Mouse (Mus musculus) ES-Bruce4 (cell line): Measurements from ENCODE around the gene Wdr47. TPM values are rescaled to one million over a fixed set of nuclear protein-coding genes. Genes with fewer than 3 reads are reported as not detected.
"Not testable (repeated sequence)": the region's sequence is repeated elsewhere in the genome, so short reads cannot be mapped to it uniquely, and the experiment has no call there.

Source experiments
- H3K27ac ChIP-seq: 2 replicates; pipeline ENCODE4 v1.5.1; 2012; ENCODE audit warnings: low read length, inconsistent platforms; ENCODE audit not compliant: insufficient read depth
- H3K27me3 ChIP-seq: 2 replicates; pipeline ENCODE4 v1.6.1; 2012; ENCODE audit warnings: mild to moderate bottlenecking, low read length, inconsistent platforms; ENCODE audit not compliant: control insufficient read depth, poor library complexity, insufficient read depth, severe bottlenecking
- H3K36me3 ChIP-seq: 2 replicates; pipeline ENCODE4 v1.6.1; 2012; ENCODE audit warnings: inconsistent platforms, mild to moderate bottlenecking, low read length, moderate library complexity; ENCODE audit not compliant: control insufficient read depth, poor library complexity, insufficient read depth, severe bottlenecking
- H3K4me1 ChIP-seq: one replicate; pipeline ENCODE4 v1.8.1; 2011; ENCODE audit warnings: low read length; ENCODE audit not compliant: control insufficient read depth, insufficient read depth
- H3K4me3 ChIP-seq: 2 replicates; pipeline ENCODE4 v1.5.1; 2011; ENCODE audit warnings: low read depth, mild to moderate bottlenecking, low read length
- H3K9ac ChIP-seq: 2 replicates; pipeline ENCODE4 v1.6.1; 2012; ENCODE audit warnings: low read depth, mild to moderate bottlenecking, inconsistent platforms; ENCODE audit not compliant: poor library complexity, severe bottlenecking
- H3K9me3 ChIP-seq: replicated peaks from 2 replicates; pipeline ENCODE4 v1.6.1; 2012; ENCODE audit warnings: mild to moderate bottlenecking, low read length, inconsistent platforms; ENCODE audit not compliant: control insufficient read depth, poor library complexity, insufficient read depth, severe bottlenecking
- CTCF ChIP-seq: IDR thresholded peaks from one replicate; pipeline ENCODE4 v1.8.1; 2011; ENCODE audit warnings: low read depth, low read length
- EP300 ChIP-seq: IDR thresholded peaks from 2 replicates; pipeline ENCODE4 v1.6.1; 2011; ENCODE audit warnings: low read depth, low read length; ENCODE audit not compliant: insufficient read depth
- POLR2A ChIP-seq: IDR thresholded peaks from one replicate; pipeline ENCODE4 v1.8.1; 2011; ENCODE audit warnings: low read length; ENCODE audit not compliant: insufficient read depth
- polyA plus RNA-seq: library from polyadenylated mRNA; stranded (reverse); fragments of >200 nt; gene quantifications from 2 replicates; pipeline ENCODE4 v1.2.4, GENCODE M21; 2011; ENCODE audit warnings: low read depth; ENCODE audit not compliant: missing spikeins, insufficient read depth, insufficient read length

Wdr47 gene
- polyA plus RNA-seq, 1 experiment, result 10.9 TPM

DNA sequence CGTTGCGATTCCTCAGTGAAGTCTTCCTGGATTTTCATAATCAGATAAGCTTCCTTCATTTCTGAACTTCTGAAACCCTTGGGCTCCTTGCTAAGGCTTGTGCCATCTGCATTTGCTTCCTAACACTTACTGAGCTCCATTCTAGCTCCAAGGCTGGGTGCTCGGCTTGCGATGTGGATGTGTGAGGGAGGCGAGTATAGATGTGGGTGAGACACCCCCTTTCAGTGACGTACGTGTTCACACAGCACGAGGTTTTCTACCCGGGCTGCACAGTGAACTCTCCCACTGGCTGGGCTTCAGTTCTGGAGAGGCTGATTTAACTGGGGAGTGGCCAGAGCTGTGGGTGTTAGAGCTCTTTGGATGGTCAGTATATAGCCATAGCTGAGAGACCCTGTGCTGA is 67.5 kb downstream of the Wdr47 start:
- Histone ChIP-seq H3K36me3 (peaks cover 7% of the 10 kb centered on the region), H3K4me1 (no peaks in the 10 kb centered on the region), H3K27me3 (no peaks in the 10 kb centered on the region), H3K27ac (no peak overlapping the region), H3K9me3 (no peaks in the 10 kb centered on the region), H3K9ac (no peak overlapping the region), H3K4me3 (no peak overlapping the region)
- TF ChIP-seq POLR2A (no peak), CTCF (no peak), EP300 (no peak)

DNA sequence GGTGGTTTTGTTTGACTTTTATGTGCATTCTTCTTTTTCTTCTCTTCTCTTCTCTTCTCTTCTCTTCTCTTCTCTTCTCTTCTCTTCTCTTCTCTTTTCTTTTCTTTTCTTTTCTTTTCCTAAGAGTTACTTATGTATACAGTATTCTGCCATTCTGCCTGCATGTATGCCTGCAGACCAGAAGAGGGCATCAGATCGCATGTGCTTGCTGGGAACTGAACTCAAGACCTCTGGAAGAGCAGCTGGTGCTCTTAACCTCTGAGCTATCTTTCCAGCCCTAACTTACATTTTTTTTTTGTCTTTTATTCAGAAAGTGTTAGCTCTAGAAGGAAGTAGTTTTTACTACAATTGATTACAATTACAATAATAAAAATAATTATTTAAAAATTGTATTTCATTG is 69.9 kb downstream of the Wdr47 start:
- Histone ChIP-seq H3K4me3 (no peak overlapping the region), H3K9me3 (no peaks in the 10 kb centered on the region), H3K27ac (no peak overlapping the region), H3K9ac (no peak overlapping the region), H3K36me3 (peaks cover 10% of the 10 kb centered on the region), H3K27me3 (no peaks in the 10 kb centered on the region), H3K4me1 (no peaks in the 10 kb centered on the region)
- TF ChIP-seq EP300 (no peak), CTCF (peak; percentile 50), POLR2A (no peak)

DNA sequence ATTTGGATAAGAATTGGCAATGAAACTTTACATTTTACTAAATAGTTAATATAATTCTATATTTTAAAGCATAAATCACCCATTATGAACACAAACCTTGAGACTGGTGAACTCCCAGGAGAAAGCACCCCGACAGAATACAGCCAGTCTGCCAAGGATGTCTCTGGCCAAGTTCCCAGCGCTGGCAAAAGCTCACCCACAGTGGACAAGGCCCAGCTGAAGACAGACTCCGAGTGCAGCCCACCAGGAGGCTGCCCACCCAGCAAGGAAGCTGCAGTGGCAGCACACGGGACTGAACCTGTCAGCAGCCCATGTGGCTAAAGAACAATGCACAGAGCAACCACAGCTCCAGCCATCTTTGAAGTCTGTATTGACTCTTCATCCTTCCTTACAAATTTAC is 85.5 kb downstream of the Wdr47 start:
- Histone ChIP-seq H3K9me3 (no peaks in the 10 kb centered on the region), H3K27ac (no peak overlapping the region), H3K4me1 (no peaks in the 10 kb centered on the region), H3K36me3 (peaks cover 42% of the 10 kb centered on the region), H3K27me3 (no peaks in the 10 kb centered on the region), H3K9ac (no peak overlapping the region), H3K4me3 (no peak overlapping the region)
- TF ChIP-seq POLR2A (no peak), EP300 (no peak), CTCF (no peak)

DNA sequence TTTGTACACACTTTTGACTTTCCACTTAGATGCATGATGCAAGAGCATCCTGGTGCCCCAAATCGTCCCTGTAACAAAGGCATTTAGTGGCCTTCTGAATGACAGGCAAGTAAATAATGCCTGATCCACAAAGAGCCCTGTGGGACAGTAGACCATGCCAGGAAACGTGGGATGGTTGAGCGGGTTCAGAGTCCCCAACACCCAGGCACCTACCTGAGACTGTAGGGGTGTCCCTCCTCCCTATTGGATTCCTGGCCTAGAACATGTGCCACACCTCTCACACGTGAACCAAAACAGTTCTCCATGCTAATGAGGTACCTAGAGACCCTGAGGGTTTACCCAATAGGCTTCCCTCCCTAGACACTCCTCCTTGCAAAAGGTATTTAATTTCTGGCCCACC is 89.9 kb downstream of the Wdr47 start:
- peaks cover 28% of the 10 kb centered on the region for H3K36me3 ChIP-seq
- H3K27me3 ChIP-seq, result no peaks in the 10 kb centered on the region
- H3K4me1 ChIP-seq, result no peaks in the 10 kb centered on the region
- H3K9ac ChIP-seq, result no peak overlapping the region
- H3K27ac ChIP-seq, result no peak overlapping the region
- no peak overlapping the region for H3K4me3 ChIP-seq
- no peaks in the 10 kb centered on the region for H3K9me3 ChIP-seq
- TF ChIP-seq POLR2A (no peak), CTCF (no peak), EP300 (no peak)

DNA sequence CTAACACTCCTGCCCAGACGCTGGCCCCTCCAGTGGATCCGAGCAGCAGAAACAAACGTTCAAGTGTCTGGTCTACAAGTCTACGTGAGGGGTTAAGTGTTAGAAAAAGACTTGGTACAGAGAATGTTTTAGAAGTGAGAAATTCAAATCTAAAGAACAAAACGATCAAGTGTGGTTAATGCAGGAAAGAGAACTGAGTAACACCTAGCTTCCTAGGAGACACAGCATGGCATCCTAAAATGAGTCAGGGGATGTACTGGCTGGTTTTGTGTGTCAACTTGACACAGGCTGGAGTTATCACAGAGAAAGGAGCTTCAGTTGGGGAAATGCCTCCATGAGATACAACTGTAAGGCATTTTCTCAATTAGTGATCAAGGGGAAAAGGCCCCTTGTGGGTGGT is 92.5 kb downstream of the Wdr47 start:
- H3K4me3 ChIP-seq, H3K27me3 ChIP-seq, H3K9ac ChIP-seq, H3K4me1 ChIP-seq, H3K27ac ChIP-seq, H3K9me3 ChIP-seq: not testable (repeated sequence)
- peaks cover 15% of the 10 kb centered on the region for H3K36me3 ChIP-seq

DNA sequence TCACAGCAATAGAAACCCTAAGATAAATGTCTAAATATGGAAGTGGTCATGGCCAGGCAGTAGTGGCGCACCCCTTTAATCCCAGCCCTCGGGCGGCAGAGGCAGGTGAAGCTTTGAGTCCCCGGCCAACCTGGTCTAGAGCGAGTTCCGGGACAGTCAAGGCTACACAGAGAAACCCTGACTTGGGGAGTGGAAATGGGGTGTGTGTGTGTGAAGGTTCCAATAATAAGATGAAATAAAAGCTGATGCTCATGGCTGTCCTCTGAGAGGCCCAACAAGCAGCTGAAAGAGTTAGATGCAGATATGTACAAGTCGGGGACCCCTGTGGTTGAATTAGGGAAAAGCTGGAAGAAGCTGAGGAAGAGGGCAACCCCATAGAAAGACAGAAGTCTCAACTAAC is 94.6 kb downstream of the Wdr47 start:
- H3K36me3 ChIP-seq, result peaks cover 16% of the 10 kb centered on the region
- no peak overlapping the region for H3K4me3 ChIP-seq
- H3K9ac ChIP-seq, result no peak overlapping the region
- TF ChIP-seq EP300 (no peak), POLR2A (no peak), CTCF (no peak)
- H3K27me3 ChIP-seq, result no peaks in the 10 kb centered on the region
- no peaks in the 10 kb centered on the region for H3K4me1 ChIP-seq
- no peak overlapping the region for H3K27ac ChIP-seq
- peaks cover 9% of the 10 kb centered on the region for H3K9me3 ChIP-seq
